ENCODE assay signal across 20 mouse cellular contexts in genomic region chr3:147284357-147284756, GRCm38 (mm10).
A peak's percentile ranks its signal among the peaks of the same experiment; 100 is the strongest.
DNase-seq lines count a peak whose midpoint lies in the region; ATAC-seq and TF ChIP-seq lines count a peak whose summit lies in the region.
"Had no signal": no experiment of that assay in that cellular context is flagged by ENCODE, and none has a peak within 500 bp of the region (broad histone marks: within the 10 kb centered on the region; RNA-seq: fewer than 3 reads in every experiment).

No protein-coding gene starts in this region.

- H3K9ac ChIP-seq in limb, embryonic 13.5 days: no peak overlapping the region
- H3K9ac ChIP-seq in embryonic facial prominence, embryonic 14.5 days (ENCODE audit: low read depth, low read length): no peak overlapping the region
- no peak overlapping the region for H3K9ac ChIP-seq in limb, embryonic 14.5 days (ENCODE audit: low read depth, low read length, severe bottlenecking)
- H3K9ac ChIP-seq in hindbrain, embryonic 16.5 days (ENCODE audit: low read depth, low read length): no peak overlapping the region
- H3K9ac ChIP-seq: embryonic facial prominence, embryonic 13.5 days; forebrain, embryonic 13.5 days; forebrain, embryonic 15.5 days; forebrain, postnatal 0 days had no signal

- peaks cover 31% of the 10 kb centered on the region for H3K4me1 ChIP-seq in limb, embryonic 13.5 days
- peaks cover 39% of the 10 kb centered on the region for H3K4me1 ChIP-seq in limb, embryonic 10.5 days
- peaks cover 17% of the 10 kb centered on the region for H3K4me1 ChIP-seq in embryonic facial prominence, embryonic 14.5 days (ENCODE audit: control insufficient read depth, insufficient read depth, low read length)
- H3K4me1 ChIP-seq in limb, embryonic 14.5 days (ENCODE audit: control insufficient read depth, insufficient read depth, low read length): peaks cover 20% of the 10 kb centered on the region
- no peaks in the 10 kb centered on the region for H3K4me1 ChIP-seq in hindbrain, embryonic 16.5 days (ENCODE audit: control insufficient read depth, insufficient read depth, low read depth, low read length)
- H3K4me1 ChIP-seq: forebrain, embryonic 13.5 days; forebrain, embryonic 15.5 days had no signal

- TF ChIP-seq POLR2A in limb, embryonic 14.5 days (IDR thresholded peaks at IDR 0.05; ENCODE audit: borderline replicate concordance, extremely low read depth, insufficient read depth, insufficient read length): no peak

- 0 out of 2 replicates have a peak, but pooled peaks have one; percentile 28 for ATAC-seq in limb, embryonic 13.5 days (ENCODE audit: low FRiP score, low read depth)
- no peak for ATAC-seq in embryonic facial prominence, embryonic 14.5 days (ENCODE audit: low read depth)
- ATAC-seq in limb, embryonic 14.5 days (ENCODE audit: low FRiP score, low read depth): no peak
- ATAC-seq in hindbrain, embryonic 16.5 days: no peak
- ATAC-seq: activated CD4-positive, CD25-positive, alpha-beta regulatory T cell, adult 4 months; forebrain, embryonic 13.5 days; forebrain, embryonic 15.5 days; forebrain, postnatal 0 days; Patski had no signal

- H3K36me3 ChIP-seq in limb, embryonic 13.5 days: no peaks in the 10 kb centered on the region
- no peaks in the 10 kb centered on the region for H3K36me3 ChIP-seq in limb, embryonic 10.5 days
- H3K36me3 ChIP-seq in embryonic facial prominence, embryonic 14.5 days (ENCODE audit: control insufficient read depth, insufficient read depth, low read length): no peaks in the 10 kb centered on the region
- no peaks in the 10 kb centered on the region for H3K36me3 ChIP-seq in limb, embryonic 14.5 days (ENCODE audit: control insufficient read depth, insufficient read depth, low read length)
- H3K36me3 ChIP-seq in hindbrain, embryonic 16.5 days (ENCODE audit: control insufficient read depth, insufficient read depth, low read length): no peaks in the 10 kb centered on the region
- H3K36me3 ChIP-seq: embryonic facial prominence, embryonic 13.5 days; forebrain, embryonic 15.5 days had no signal

- no peaks in the 10 kb centered on the region for H3K9me3 ChIP-seq in limb, embryonic 13.5 days
- H3K9me3 ChIP-seq in limb, embryonic 10.5 days (replicated peaks): no peaks in the 10 kb centered on the region
- no peaks in the 10 kb centered on the region for H3K9me3 ChIP-seq in embryonic facial prominence, embryonic 14.5 days (ENCODE audit: control insufficient read depth, low read length)
- H3K9me3 ChIP-seq in limb, embryonic 14.5 days (ENCODE audit: control insufficient read depth, low read length): no peaks in the 10 kb centered on the region
- H3K9me3 ChIP-seq in hindbrain, embryonic 16.5 days (ENCODE audit: control insufficient read depth, low read length): no peaks in the 10 kb centered on the region
- H3K9me3 ChIP-seq: embryonic facial prominence, embryonic 13.5 days; forebrain, embryonic 13.5 days; forebrain, embryonic 15.5 days had no signal

- no peak overlapping the region for H3K4me3 ChIP-seq in limb, embryonic 13.5 days
- no peak overlapping the region for H3K4me3 ChIP-seq in limb, embryonic 10.5 days
- H3K4me3 ChIP-seq in embryonic facial prominence, embryonic 14.5 days (ENCODE audit: low read depth, low read length): no peak overlapping the region
- no peak overlapping the region for H3K4me3 ChIP-seq in limb, embryonic 14.5 days (replicated peaks; ENCODE audit: low read length)
- no peak overlapping the region for H3K4me3 ChIP-seq in hindbrain, embryonic 16.5 days (ENCODE audit: low read length)
- H3K4me3 ChIP-seq: embryonic facial prominence, embryonic 13.5 days; forebrain, embryonic 13.5 days; forebrain, embryonic 15.5 days had no signal

- no peaks in the 10 kb centered on the region for H3K27me3 ChIP-seq in limb, embryonic 13.5 days
- peaks cover 9% of the 10 kb centered on the region; the same call in 1 of the 2 replicates for H3K27me3 ChIP-seq in limb, embryonic 10.5 days (ENCODE audit: low read depth, poor library complexity, severe bottlenecking)
- H3K27me3 ChIP-seq in embryonic facial prominence, embryonic 14.5 days (replicated peaks; ENCODE audit: control insufficient read depth, insufficient read depth, low read length): no peaks in the 10 kb centered on the region
- H3K27me3 ChIP-seq in limb, embryonic 14.5 days (ENCODE audit: control insufficient read depth, insufficient read depth, low read length): no peaks in the 10 kb centered on the region
- H3K27me3 ChIP-seq in hindbrain, embryonic 16.5 days (replicated peaks; ENCODE audit: control insufficient read depth, insufficient read depth, low read length): no peaks in the 10 kb centered on the region
- H3K27me3 ChIP-seq: forebrain, embryonic 13.5 days; forebrain, embryonic 15.5 days; Patski had no signal

- no peak for DNase-seq in limb, embryonic 10.5 days (ENCODE audit: low spot score)
- DNase-seq in embryonic facial prominence, embryonic 14.5 days (ENCODE audit: low spot score): peak; percentile 68
- DNase-seq in limb, embryonic 14.5 days (ENCODE audit: low spot score): peak; percentile 53
- DNase-seq in heart, postnatal 4 days: no peak
- DNase-seq: adrenal gland, adult 8-10 months; adrenal gland, postnatal 14 days; adrenal gland, postnatal 36 days; cerebellum, adult 11-12 months; cerebellum, adult 2 months; cerebellum, adult 9-10 months; cerebellum, postnatal 10 days; cerebellum, postnatal 25 days; forebrain, postnatal 0 days had no signal

- no peak overlapping the region for H3K27ac ChIP-seq in limb, embryonic 13.5 days
- H3K27ac ChIP-seq in limb, embryonic 10.5 days: no peak overlapping the region
- H3K27ac ChIP-seq in embryonic facial prominence, embryonic 14.5 days (replicated peaks; ENCODE audit: low read depth, low read length): no peak overlapping the region
- H3K27ac ChIP-seq in limb, embryonic 14.5 days (replicated peaks; ENCODE audit: low read depth, low read length): no peak overlapping the region
- H3K27ac ChIP-seq in hindbrain, embryonic 16.5 days (ENCODE audit: low read depth, low read length): no peak overlapping the region
- H3K27ac ChIP-seq: embryonic facial prominence, embryonic 13.5 days; forebrain, embryonic 13.5 days; forebrain, embryonic 15.5 days had no signal

- H3K4me2 ChIP-seq in limb, embryonic 13.5 days (replicated peaks): no peak overlapping the region
- H3K4me2 ChIP-seq in embryonic facial prominence, embryonic 14.5 days (ENCODE audit: low read depth, low read length): no peak overlapping the region
- no peak overlapping the region for H3K4me2 ChIP-seq in limb, embryonic 14.5 days (replicated peaks; ENCODE audit: low read depth, low read length, severe bottlenecking)
- H3K4me2 ChIP-seq in hindbrain, embryonic 16.5 days (ENCODE audit: low read length): no peak overlapping the region
- H3K4me2 ChIP-seq: embryonic facial prominence, embryonic 13.5 days; forebrain, embryonic 13.5 days; forebrain, embryonic 15.5 days had no signal

- 47% methylated on average over 4 of the region's 4 CpGs for WGBS in limb, embryonic 13.5 days
- 89% methylated on average over 4 of the region's 4 CpGs for WGBS in limb, embryonic 10.5 days
- WGBS in embryonic facial prominence, embryonic 14.5 days: 43% methylated on average over 4 of the region's 4 CpGs
- 48% methylated on average over 4 of the region's 4 CpGs for WGBS in limb, embryonic 14.5 days
- WGBS in hindbrain, embryonic 16.5 days: 93% methylated on average over 4 of the region's 4 CpGs

Comparison
In these comparisons a context has a peak if more than half of its experiments do, and no peak if none do; other contexts are left out.
1. DNase-seq: peak in embryonic facial prominence, embryonic 14.5 days (single experiment) and limb, embryonic 14.5 days (single experiment); none in limb, embryonic 10.5 days (single experiment) and heart, postnatal 4 days (single experiment).